Mouse (Mus musculus) stomach, embryonic 16.5 days (tissue): ENCODE results near the gene Adgb. TPM values are rescaled to one million over a fixed set of nuclear protein-coding genes. Genes with fewer than 3 reads are reported as not detected.

Source experiments
- ATAC-seq: fragments of 200-750 bp; cut with Nextera tagmentation; 2 replicates; pipeline ENCODE4 v1.8.0; 2017; ENCODE audit warnings: moderate number of reproducible peaks, moderate TSS enrichment; ENCODE audit not compliant: insufficient read depth, low FRiP score
- H3K27ac ChIP-seq: fragments of 300-500 bp; sonication (generic); 2 replicates; pipeline ENCODE4 v1.5.1; 2014; ENCODE audit warnings: low read length
- H3K27me3 ChIP-seq: fragments of 300-500 bp; sonication (generic); 2 replicates; pipeline ENCODE4 v1.6.1; 2014; ENCODE audit warnings: low read length, control low read depth, mixed read lengths; ENCODE audit not compliant: control insufficient read depth, insufficient read depth
- H3K36me3 ChIP-seq: fragments of 300-500 bp; sonication (generic); 2 replicates; pipeline ENCODE4 v1.6.1; 2014; ENCODE audit warnings: low read length; ENCODE audit not compliant: control insufficient read depth, insufficient read depth
- H3K4me1 ChIP-seq: fragments of 300-500 bp; sonication (generic); 2 replicates; pipeline ENCODE4 v1.6.1; 2014; ENCODE audit warnings: low read length, control low read depth, mixed read lengths; ENCODE audit not compliant: control insufficient read depth, insufficient read depth
- H3K4me2 ChIP-seq: fragments of 300-500 bp; sonication (generic); 2 replicates; pipeline ENCODE4 v1.6.1; 2014; ENCODE audit warnings: low read depth, low read length, mixed read lengths
- H3K4me3 ChIP-seq: fragments of 300-500 bp; sonication (generic); replicated peaks from 2 replicates; pipeline ENCODE4 v1.5.1; 2014; ENCODE audit warnings: mild to moderate bottlenecking, low read length
- H3K9ac ChIP-seq: fragments of 300-500 bp; sonication (generic); 2 replicates; pipeline ENCODE4 v1.6.1; 2014; ENCODE audit warnings: low read length
- H3K9me3 ChIP-seq: fragments of 300-500 bp; sonication (generic); replicated peaks from 2 replicates; pipeline ENCODE4 v1.6.1; 2016; ENCODE audit warnings: low read length, control low read depth; ENCODE audit not compliant: control insufficient read depth
- WGBS: fragments of 180-500 bp; shearing (Covaris S2); extraction: QIAGEN DNeasy Blood & Tissue Kit; methylation state at CpG from one replicate; pipeline ENCODE4 v1.1.7; 2014; 5-methylcytosine and 5-hydroxymethylcytosine counted together
- polyA plus RNA-seq: library from polyadenylated mRNA; unstranded; fragments of >200 nt; fragmentation: Nextera tagmentation; extraction: Ambion mirVana; gene quantifications from 2 replicates; pipeline ENCODE4 v1.2.1, GENCODE M21; 2015

The Adgb gene
- polyA plus RNA-seq, 1 experiment from 2014 or later: 0.48 TPM

- H3K9ac ChIP-seq: no peak overlapping the region
- H3K4me3 ChIP-seq: no peak overlapping the region
These were observed 27.2 kb downstream of the Adgb start for GRCm38 (mm10) chr10:10444841-10445466.

GRCm38 (mm10) chr10:10443558-10443957 is 28.6 kb downstream of the Adgb start:
- Histone ChIP-seq H3K27ac (no peak overlapping the region), H3K9ac (no peak overlapping the region), H3K4me3 (no peak overlapping the region), H3K4me1 (no peaks in the 10 kb centered on the region), H3K9me3 (no peaks in the 10 kb centered on the region), H3K27me3 (no peaks in the 10 kb centered on the region), H3K4me2 (no peak overlapping the region), H3K36me3 (no peaks in the 10 kb centered on the region)
- ATAC-seq: no peak

More at GRCm38 (mm10) chr10:10444841-10445466, 27.2 kb downstream of the Adgb start:
- H3K9me3 ChIP-seq: no peaks in the 10 kb centered on the region
- H3K4me2 ChIP-seq: no peak overlapping the region
- no peaks in the 10 kb centered on the region for H3K27me3 ChIP-seq
- H3K36me3 ChIP-seq: no peaks in the 10 kb centered on the region
- 71% methylated on average over 3 of the region's 3 CpGs for WGBS
- no peak overlapping the region for H3K27ac ChIP-seq
- no peaks in the 10 kb centered on the region for H3K4me1 ChIP-seq
- no peak for ATAC-seq

- Histone ChIP-seq H3K36me3 (no peaks in the 10 kb centered on the region), H3K9me3 (no peaks in the 10 kb centered on the region), H3K27ac (no peak overlapping the region), H3K9ac (no peak overlapping the region), H3K4me1 (no peaks in the 10 kb centered on the region), H3K27me3 (no peaks in the 10 kb centered on the region), H3K4me3 (no peak overlapping the region), H3K4me2 (no peak overlapping the region)
- ATAC-seq: no peak
- 78% methylated on average over 1 of the region's 1 CpGs for WGBS
These were observed 37.1 kb downstream of the Adgb start for GRCm38 (mm10) chr10:10435014-10435413.

- ATAC-seq: no peak
- 64% methylated on average over 5 of the region's 5 CpGs for WGBS
- Histone ChIP-seq H3K4me1 (no peaks in the 10 kb centered on the region), H3K36me3 (no peaks in the 10 kb centered on the region), H3K9me3 (no peaks in the 10 kb centered on the region), H3K4me3 (no peak overlapping the region), H3K4me2 (no peak overlapping the region), H3K27ac (no peak overlapping the region), H3K9ac (no peak overlapping the region), H3K27me3 (no peaks in the 10 kb centered on the region)
These were observed 42.5 kb downstream of the Adgb start for GRCm38 (mm10) chr10:10429635-10430034.

- 89% methylated on average over 7 of the region's 7 CpGs for WGBS
- H3K4me1 ChIP-seq: no peaks in the 10 kb centered on the region
These were observed 43.1 kb downstream of the Adgb start for GRCm38 (mm10) chr10:10429032-10429431.

GRCm38 (mm10) chr10:10424383-10424782 is 47.7 kb downstream of the Adgb start:
- Histone ChIP-seq H3K36me3 (no peaks in the 10 kb centered on the region), H3K4me2 (no peak overlapping the region), H3K27ac (no peak overlapping the region), H3K27me3 (no peaks in the 10 kb centered on the region), H3K9ac (no peak overlapping the region), H3K4me3 (no peak overlapping the region), H3K4me1 (no peaks in the 10 kb centered on the region), H3K9me3 (no peaks in the 10 kb centered on the region)
- ATAC-seq: no peak
- 87% methylated on average over 2 of the region's 2 CpGs for WGBS

More at GRCm38 (mm10) chr10:10429032-10429431, 43.1 kb downstream of the Adgb start:
- no peaks in the 10 kb centered on the region for H3K9me3 ChIP-seq
- no peaks in the 10 kb centered on the region for H3K36me3 ChIP-seq
- H3K27ac ChIP-seq: no peak overlapping the region
- no peak overlapping the region for H3K4me3 ChIP-seq
- no peak overlapping the region for H3K4me2 ChIP-seq
- no peak for ATAC-seq
- H3K27me3 ChIP-seq: no peaks in the 10 kb centered on the region
- no peak overlapping the region for H3K9ac ChIP-seq

- no peaks in the 10 kb centered on the region for H3K36me3 ChIP-seq
- H3K4me2 ChIP-seq: no peak overlapping the region
- no peak overlapping the region for H3K9ac ChIP-seq
- ATAC-seq: no peak
- WGBS: 50% methylated on average over 5 of the region's 5 CpGs
- no peaks in the 10 kb centered on the region for H3K4me1 ChIP-seq
- H3K27ac ChIP-seq: no peak overlapping the region
- no peaks in the 10 kb centered on the region for H3K9me3 ChIP-seq
- no peaks in the 10 kb centered on the region for H3K27me3 ChIP-seq
- H3K4me3 ChIP-seq: no peak overlapping the region
These were observed 61.1 kb downstream of the Adgb start for GRCm38 (mm10) chr10:10411046-10411445.

- Histone ChIP-seq H3K4me3 (no peak overlapping the region), H3K9me3 (no peaks in the 10 kb centered on the region), H3K4me1 (no peaks in the 10 kb centered on the region), H3K36me3 (no peaks in the 10 kb centered on the region), H3K27me3 (no peaks in the 10 kb centered on the region), H3K4me2 (no peak overlapping the region), H3K9ac (no peak overlapping the region), H3K27ac (no peak overlapping the region)
- peak; percentile 37; the same call in 1 of the 2 replicates for ATAC-seq
- WGBS: 20% methylated on average over 3 of the region's 3 CpGs
These were observed 64.0 kb downstream of the Adgb start for GRCm38 (mm10) chr10:10408166-10408565.

- Histone ChIP-seq H3K27me3 (no peaks in the 10 kb centered on the region), H3K4me3 (no peak overlapping the region), H3K9ac (no peak overlapping the region), H3K4me2 (no peak overlapping the region), H3K4me1 (no peaks in the 10 kb centered on the region), H3K9me3 (no peaks in the 10 kb centered on the region), H3K36me3 (no peaks in the 10 kb centered on the region), H3K27ac (no peak overlapping the region)
- no peak for ATAC-seq
- WGBS: 75% methylated on average over 4 of the region's 4 CpGs
These were observed 76.2 kb downstream of the Adgb start for GRCm38 (mm10) chr10:10395784-10396481.
